Mouse (Mus musculus) myocyte (in vitro differentiated cells): Measurements from ENCODE around the gene Gm49380.

Experiments
- POLR2AphosphoS2 ChIP-seq: IDR thresholded peaks from one replicate; pipeline ENCODE4 v1.6.1; 2011; ENCODE audit warnings: low read depth, control low read depth; ENCODE audit not compliant: insufficient read length
- USF1 ChIP-seq: IDR thresholded peaks from one replicate; pipeline ENCODE4 v1.6.1; 2011; ENCODE audit warnings: low read depth, mild to moderate bottlenecking, control low read depth, moderate library complexity

- no peak for TF ChIP-seq USF1
- no peak for TF ChIP-seq POLR2AphosphoS2
These were observed 54.7 kb downstream of the Gm49380 start for GRCm38 (mm10) chr9:44058606-44059005.
